Mouse (Mus musculus) midbrain, embryonic 10.5 days (tissue): ENCODE results near the gene Rbbp5. TPM values are rescaled to one million over a fixed set of nuclear protein-coding genes. Genes with fewer than 3 reads are reported as not detected.

ENCODE experiments used
- polyA plus RNA-seq: library from polyadenylated mRNA; unstranded; fragments of >200 nt; fragmentation: Nextera tagmentation; extraction: Ambion mirVana; gene quantifications from 2 replicates; pipeline ENCODE4 v1.2.1, GENCODE M21; 2016

Gene Rbbp5
- polyA plus RNA-seq, 1 experiment from 2014 or later = 57.3 TPM

Other genes with a start within 250 kb of the Rbbp5 start
- 0.23 and 0.46 TPM in 2 replicates for gene Gm10188, start 247.6 kb upstream of the Rbbp5 start, polyA plus RNA-seq
- gene Klhdc8a, start 178.7 kb upstream of the Rbbp5 start, polyA plus RNA-seq = 1.4 and 2.8 TPM in 2 replicates
- 87.1 and 101 TPM in 2 replicates for gene Nuak2, start 161.2 kb upstream of the Rbbp5 start, polyA plus RNA-seq
- 9.6 and 13.3 TPM in 2 replicates for gene Tmcc2, start 86.1 kb upstream of the Rbbp5 start, polyA plus RNA-seq
- 11.8 and 13.9 TPM in 2 replicates for gene Dstyk, start 59.8 kb upstream of the Rbbp5 start, polyA plus RNA-seq
- gene Tmem81, start 28.9 kb downstream of the Rbbp5 start, polyA plus RNA-seq = 1.2 and 1.6 TPM in 2 replicates
- gene Cntn2, start 65.9 kb downstream of the Rbbp5 start, polyA plus RNA-seq = 14.2 and 34.9 TPM in 2 replicates